25 mouse cellular contexts compared by ENCODE assay signal in the genomic region with DNA sequence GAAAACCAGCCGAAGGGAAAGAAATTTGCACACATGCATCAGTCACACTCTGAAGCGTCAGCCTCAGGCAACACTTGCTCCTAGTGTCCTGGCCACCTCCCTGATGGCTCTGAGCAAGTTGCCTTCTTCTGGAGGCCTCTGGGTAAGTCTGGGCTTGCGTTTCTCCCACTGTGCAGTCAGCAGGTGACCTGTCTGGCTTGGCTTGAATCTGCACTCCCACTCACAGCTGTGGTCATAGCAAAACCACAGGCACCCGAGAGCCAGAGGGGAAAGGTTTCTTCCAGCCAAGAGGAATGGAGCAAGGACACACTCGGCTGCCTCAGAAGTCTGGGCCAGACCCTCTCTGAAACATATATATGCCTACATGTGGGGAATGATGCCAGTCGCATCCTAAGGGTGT.
"Had no signal": no experiment of that assay in that cellular context is flagged by ENCODE, and none has a peak within 500 bp of the region (broad histone marks: within the 10 kb centered on the region; RNA-seq: fewer than 3 reads in every experiment).

No protein-coding gene starts in this region.

- DNase-seq: gastrocnemius, postnatal 25 days; heart, adult 11 months; heart, adult 2 months; heart, postnatal 14 days; heart, postnatal 36 days; kidney, adult 11 months; kidney, adult 2 months; kidney, adult 9 months; kidney, postnatal 14 days; kidney, postnatal 36 days; layer of hippocampus, adult 9-11 months; layer of hippocampus, postnatal 36 days; left cerebral cortex, postnatal 4 days had no signal

- H3K9ac ChIP-seq: heart, embryonic 13.5 days; heart, embryonic 15.5 days; hindbrain, embryonic 13.5 days; hindbrain, embryonic 15.5 days; kidney, embryonic 15.5 days; limb, embryonic 13.5 days; limb, embryonic 15.5 days; liver, embryonic 12.5 days had no signal

- H3K4me3 ChIP-seq: heart, adult 2 months; heart, embryonic 13.5 days; heart, embryonic 15.5 days; hindbrain, embryonic 13.5 days; hindbrain, embryonic 15.5 days; kidney, embryonic 15.5 days; limb, embryonic 13.5 days; limb, embryonic 15.5 days; liver, embryonic 12.5 days had no signal

- H3K27ac ChIP-seq: heart, adult 2 months; heart, embryonic 13.5 days; heart, embryonic 15.5 days; hindbrain, embryonic 13.5 days; hindbrain, embryonic 15.5 days; hindbrain, postnatal 0 days; kidney, embryonic 15.5 days; kidney, postnatal 0 days; limb, embryonic 13.5 days; limb, embryonic 15.5 days; liver, embryonic 12.5 days had no signal

- ATAC-seq: hindbrain, postnatal 0 days; intestine, embryonic 16.5 days; liver, embryonic 12.5 days had no signal

- H3K27me3 ChIP-seq: heart, embryonic 13.5 days; heart, embryonic 15.5 days; hindbrain, embryonic 15.5 days; kidney, embryonic 15.5 days; limb, embryonic 15.5 days; liver, embryonic 12.5 days had no signal

- H3K4me1 ChIP-seq: heart, embryonic 13.5 days; heart, embryonic 15.5 days; hindbrain, embryonic 13.5 days; hindbrain, embryonic 15.5 days; limb, embryonic 13.5 days; limb, embryonic 15.5 days; liver, embryonic 12.5 days had no signal

- H3K9me3 ChIP-seq: heart, embryonic 13.5 days; heart, embryonic 15.5 days; hindbrain, embryonic 13.5 days; hindbrain, embryonic 15.5 days; kidney, embryonic 15.5 days; limb, embryonic 13.5 days; limb, embryonic 15.5 days; liver, embryonic 12.5 days had no signal

- H3K4me2 ChIP-seq: heart, embryonic 11.5 days; heart, embryonic 13.5 days; heart, embryonic 15.5 days; hindbrain, embryonic 13.5 days; hindbrain, embryonic 15.5 days; kidney, embryonic 15.5 days; limb, embryonic 13.5 days; limb, embryonic 15.5 days; liver, embryonic 12.5 days had no signal

- H3K36me3 ChIP-seq: heart, embryonic 13.5 days; heart, embryonic 15.5 days; hindbrain, embryonic 13.5 days; hindbrain, embryonic 15.5 days; kidney, embryonic 15.5 days; limb, embryonic 13.5 days; limb, embryonic 15.5 days; liver, embryonic 12.5 days had no signal
